Mouse (Mus musculus): ENCODE results near the gene Pacs2. TPM values are rescaled to one million over a fixed set of nuclear protein-coding genes. Genes with fewer than 3 reads are reported as not detected.
A peak's percentile ranks its signal among the peaks of the same experiment; 100 is the strongest.

Gene Pacs2
- total RNA-seq, 2 experiments from 2014 or later = 121 TPM

GRCm38 (mm10) chr12:113041481-113042439 is 27.5 kb downstream of the Pacs2 start:
- DNase-seq (ENCODE audit: low spot score in 2 of 2) = peak; percentile 28 to 65

- DNase-seq (ENCODE audit: low spot score in 2 of 2) = no peak
Observed at GRCm38 (mm10) chr12:113042543-113042942, 28.2 kb downstream of the Pacs2 start.

DNA sequence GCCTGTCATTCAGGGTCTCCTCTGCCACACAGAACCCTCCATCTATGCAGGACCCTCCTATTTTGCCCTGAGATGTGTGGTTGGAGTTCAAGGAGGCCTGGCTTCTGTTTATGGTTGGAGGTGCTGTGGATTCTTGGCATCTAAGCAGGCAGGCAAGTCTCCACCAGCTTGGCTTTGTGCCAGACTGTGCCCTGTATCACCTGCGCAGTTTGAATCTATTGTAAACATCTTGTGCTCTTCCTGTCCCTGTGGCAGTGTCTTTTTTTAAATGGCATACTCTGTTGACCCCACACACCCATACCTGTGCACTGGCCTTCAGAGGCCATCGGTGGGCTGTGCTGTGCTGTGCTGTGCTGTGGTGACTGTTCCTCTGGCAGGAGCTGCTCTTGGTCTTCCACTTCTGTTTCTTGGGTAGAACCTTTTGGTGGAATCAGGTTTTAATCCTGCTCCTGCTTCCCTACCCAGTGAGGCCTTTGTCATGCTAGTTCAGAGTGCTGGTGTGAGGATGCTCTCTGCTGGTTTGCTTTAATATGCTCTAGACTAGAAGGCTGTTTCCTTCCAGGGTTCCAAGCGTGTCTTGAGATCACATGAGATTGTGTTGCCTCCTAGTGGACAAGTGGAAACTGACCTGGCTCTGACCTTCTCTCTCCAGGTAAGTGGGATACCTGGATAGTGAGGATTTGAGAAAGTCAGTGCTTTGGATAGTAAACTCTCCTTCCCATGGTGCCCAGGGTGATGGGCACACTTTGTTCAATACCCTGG is 30.8 kb downstream of the Pacs2 start:
- DNase-seq (ENCODE audit: low spot score in 2 of 2) = peak in 1 of 2 experiments; percentile 31

GRCm38 (mm10) chr12:113046861-113047260 is 32.6 kb downstream of the Pacs2 start:
- no peak for DNase-seq (ENCODE audit: low spot score in 2 of 2)

DNA sequence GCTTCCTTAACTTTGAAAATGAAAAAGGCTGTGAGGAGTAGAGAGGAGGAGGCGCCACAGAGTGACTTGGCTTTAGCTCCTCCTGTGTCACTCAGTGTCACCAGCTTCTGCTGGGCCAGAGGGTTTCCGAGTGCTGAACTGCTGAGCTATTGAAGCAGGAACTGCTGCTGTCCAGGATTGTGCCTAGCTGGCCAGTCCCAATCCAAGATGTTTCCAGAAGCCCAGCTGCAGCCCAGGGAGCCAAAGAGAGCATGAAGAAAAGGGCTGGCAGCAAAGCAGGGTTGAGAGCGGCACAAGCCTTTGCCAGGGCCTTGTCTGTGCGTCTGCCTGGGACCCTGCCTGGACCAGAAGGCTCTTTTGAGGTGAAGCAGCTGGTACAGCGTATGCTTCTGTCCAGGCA is 33.8 kb downstream of the Pacs2 start:
- peak; percentile 19 to 61 for DNase-seq (ENCODE audit: low spot score in 2 of 2)

GRCm38 (mm10) chr12:113049836-113050235 is 35.5 kb downstream of the Pacs2 start:
- no peak for DNase-seq (ENCODE audit: low spot score in 2 of 2)

DNA sequence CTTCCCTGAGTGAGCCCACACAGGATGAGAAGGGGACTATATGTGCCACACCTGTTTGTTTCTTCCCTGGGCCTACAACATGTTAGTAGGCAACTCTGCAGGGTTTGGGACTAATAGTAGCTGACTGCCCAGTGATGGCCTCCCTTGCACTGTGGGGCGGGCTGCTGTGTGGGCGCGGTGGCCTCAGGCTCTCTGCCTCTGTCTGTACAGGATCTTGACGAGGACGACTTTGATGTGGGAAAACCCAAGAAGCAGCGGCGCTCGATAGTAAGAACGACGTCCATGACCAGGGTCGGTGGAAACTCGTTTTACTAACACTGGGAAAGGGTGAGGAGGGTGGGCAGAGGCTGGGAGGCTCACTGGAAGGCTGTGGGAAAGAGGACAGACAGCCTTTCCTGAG is 36.4 kb downstream of the Pacs2 start:
- no peak for DNase-seq (ENCODE audit: low spot score in 2 of 2)

GRCm38 (mm10) chr12:113051628-113052403 is 37.5 kb downstream of the Pacs2 start:
- DNase-seq (ENCODE audit: low spot score in 2 of 2) = no peak

DNA sequence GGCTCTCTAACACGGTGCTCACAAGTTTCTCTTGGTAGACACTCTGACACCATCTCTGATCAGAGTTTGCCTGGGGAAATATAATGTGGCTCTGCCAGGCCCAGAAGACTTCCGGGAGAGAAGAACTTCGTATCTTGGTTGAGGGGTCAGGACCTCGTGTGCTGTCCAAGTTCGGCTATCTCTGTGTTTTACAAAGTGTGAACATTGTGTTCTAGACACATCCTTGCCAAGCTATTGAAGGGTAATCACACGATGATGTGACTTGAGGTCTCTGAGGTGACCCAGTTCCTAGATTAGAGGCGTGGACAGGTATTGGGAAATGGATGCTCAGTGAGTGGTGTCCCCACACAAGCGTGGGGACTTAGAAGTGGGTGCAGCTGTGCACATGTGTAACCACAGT is 41.8 kb downstream of the Pacs2 start:
- no peak for DNase-seq (ENCODE audit: low spot score in 2 of 2)

DNA sequence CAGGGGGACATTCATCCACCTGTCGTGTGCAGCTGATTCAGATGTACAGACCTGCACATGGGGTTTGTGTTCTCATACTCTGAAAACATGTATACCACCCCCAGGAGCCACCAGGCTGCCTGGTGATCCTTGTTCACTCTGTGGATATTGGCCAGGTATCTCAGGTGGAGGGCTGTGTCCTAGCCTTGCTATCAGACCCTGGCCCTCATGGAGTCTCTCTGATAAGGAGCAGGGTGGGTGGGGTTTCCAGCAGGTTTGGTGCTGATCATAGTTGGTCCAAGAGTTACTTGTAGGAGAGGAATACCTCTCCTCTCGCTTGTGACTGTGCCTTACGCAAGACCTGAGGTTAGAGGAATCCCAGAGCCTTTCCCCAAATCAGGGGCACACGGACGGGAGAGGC is 45.9 kb downstream of the Pacs2 start:
- DNase-seq (ENCODE audit: low spot score in 2 of 2) = no peak

DNA sequence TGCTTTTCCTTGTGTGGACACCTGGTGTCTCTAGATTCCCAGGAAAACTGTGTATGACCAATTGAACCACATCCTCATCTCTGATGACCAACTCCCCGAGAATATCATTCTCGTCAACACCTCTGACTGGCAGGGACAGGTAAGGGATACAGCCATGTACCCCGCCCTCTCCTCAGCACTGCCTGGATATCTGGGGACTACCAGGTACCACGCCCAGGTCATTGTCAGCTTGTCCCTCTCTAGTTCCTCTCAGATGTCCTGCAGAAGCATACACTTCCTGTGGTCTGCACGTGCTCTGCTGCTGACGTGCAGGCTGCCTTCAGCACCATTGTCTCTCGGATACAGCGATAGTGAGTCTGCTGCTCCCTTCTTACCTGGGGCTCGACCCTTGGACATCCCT is 47.3 kb downstream of the Pacs2 start:
- no peak for DNase-seq (ENCODE audit: low spot score in 2 of 2)

DNA sequence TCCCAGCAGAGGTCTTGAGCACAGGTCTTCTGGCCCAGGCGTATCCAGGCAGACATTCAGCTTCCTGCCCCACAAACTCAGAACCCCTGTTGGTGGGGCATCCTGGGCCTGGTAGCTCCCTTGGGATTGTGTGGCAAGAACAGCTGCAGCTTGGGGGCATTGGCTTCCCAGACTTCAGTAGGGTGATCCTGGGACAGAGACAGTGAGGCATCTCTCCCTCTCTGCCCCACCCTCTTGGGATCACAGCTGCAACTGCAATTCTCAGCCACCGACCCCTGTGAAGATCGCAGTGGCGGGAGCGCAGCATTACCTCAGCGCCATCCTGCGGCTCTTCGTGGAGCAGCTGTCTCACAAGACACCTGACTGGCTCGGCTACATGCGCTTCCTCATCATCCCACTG is 47.9 kb downstream of the Pacs2 start:
- DNase-seq (ENCODE audit: low spot score in 2 of 2) = no peak

- no peak for DNase-seq (ENCODE audit: low spot score in 2 of 2)
Observed at GRCm38 (mm10) chr12:113063700-113064099, 49.4 kb downstream of the Pacs2 start.

DNA sequence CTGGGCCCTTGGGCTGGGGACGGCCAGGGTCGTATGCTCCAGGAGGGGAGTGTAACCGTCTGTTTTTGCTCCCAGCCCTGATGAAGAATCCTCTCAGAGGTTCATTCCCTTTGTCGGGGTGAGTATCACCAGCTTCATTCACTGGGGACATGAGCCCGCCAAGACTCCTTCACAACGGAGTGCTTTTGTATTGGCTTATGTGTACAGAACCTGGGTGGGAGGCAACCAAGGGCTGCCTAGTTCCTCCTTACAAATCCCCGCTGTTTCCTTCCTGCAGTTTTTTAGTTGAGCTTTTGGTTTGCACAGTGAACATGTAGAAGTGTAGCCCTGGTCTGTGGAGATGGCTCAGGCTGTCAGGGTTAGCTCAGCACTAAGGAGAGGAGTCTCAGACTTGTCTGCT is 53.7 kb downstream of the Pacs2 start:
- DNase-seq (ENCODE audit: low spot score in 2 of 2) = no peak

DNA sequence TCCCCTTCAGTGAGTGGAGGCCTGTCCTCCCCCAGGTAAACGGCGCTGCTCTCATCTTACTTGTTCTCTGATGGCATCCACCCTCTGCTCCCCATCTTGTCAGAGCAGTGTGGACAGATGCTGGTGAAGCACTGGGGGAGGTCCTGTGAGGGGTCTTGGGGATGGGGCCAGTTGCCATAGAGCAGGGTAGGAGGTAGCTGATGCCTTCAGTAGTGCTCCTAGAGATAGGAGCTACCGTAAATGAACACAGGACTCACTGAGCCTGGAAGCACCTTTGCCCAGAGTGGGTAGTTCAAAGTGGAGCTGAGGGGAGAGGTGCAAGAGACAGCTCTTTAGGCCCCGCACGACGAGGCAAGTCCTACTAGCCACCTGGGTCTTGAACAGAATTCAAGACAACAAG is 55.1 kb downstream of the Pacs2 start:
- no peak for DNase-seq (ENCODE audit: low spot score in 2 of 2)

GRCm38 (mm10) chr12:113071321-113071720 is 57.0 kb downstream of the Pacs2 start:
- DNase-seq (ENCODE audit: low spot score in 2 of 2) = no peak

GRCm38 (mm10) chr12:113071827-113072226 is 57.5 kb downstream of the Pacs2 start:
- no peak for DNase-seq (ENCODE audit: low spot score in 2 of 2)

- no peak for DNase-seq (ENCODE audit: low spot score in 2 of 2)
Observed at GRCm38 (mm10) chr12:113073420-113074328, 59.4 kb downstream of the Pacs2 start.

GRCm38 (mm10) chr12:113074329-113075062 is 60.2 kb downstream of the Pacs2 start, which contains the start of gene Tex22:
Gene Tex22, plus strand, starts transcription at chr12:113074502.
- peak; percentile 85 to 88 for DNase-seq (ENCODE audit: low spot score in 2 of 2)

DNA sequence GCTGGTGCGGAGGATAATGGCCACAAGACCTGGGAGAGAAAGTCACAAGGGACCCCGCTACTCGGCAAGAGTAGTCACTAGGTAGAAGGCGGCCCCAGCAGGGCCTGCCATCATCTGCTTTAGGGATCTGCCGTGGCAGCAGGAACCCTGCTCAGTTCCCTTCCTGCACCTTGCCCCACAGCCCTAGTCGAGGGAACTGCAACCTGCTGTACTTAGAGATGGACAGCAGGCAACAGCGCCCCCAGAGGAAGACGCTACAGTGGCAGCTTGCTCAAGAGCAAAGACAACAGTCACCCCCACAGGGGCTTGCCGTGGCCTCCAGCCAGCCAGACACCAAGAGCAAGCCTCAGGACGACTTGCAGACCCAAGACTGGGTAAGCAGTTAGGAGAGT is 60.8 kb downstream of the Pacs2 start:
- peak; percentile 91 for DNase-seq (ENCODE audit: low spot score in 2 of 2)

All from layer of hippocampus, postnatal 14 days (tissue).